Mouse (Mus musculus) heart, embryonic 13.5 days (tissue): Measurements from ENCODE around the gene Cdk5. TPM values are rescaled to one million over a fixed set of nuclear protein-coding genes. Genes with fewer than 3 reads are reported as not detected.

ENCODE experiments used
- ATAC-seq: fragments of 200-750 bp; cut with Nextera tagmentation; 2 replicates; pipeline ENCODE4 v1.8.0; 2017; ENCODE audit warnings: moderate TSS enrichment; ENCODE audit not compliant: insufficient number of reproducible peaks, low FRiP score, low TSS enrichment; ENCODE audit errors: extremely low read depth
- H3K27ac ChIP-seq: fragments of 300-500 bp; sonication (generic); replicated peaks from 2 replicates; pipeline ENCODE4 v1.5.1; 2015; ENCODE audit warnings: moderate library complexity, mild to moderate bottlenecking, inconsistent platforms
- H3K27me3 ChIP-seq: fragments of 300-500 bp; sonication (generic); replicated peaks from 2 replicates; pipeline ENCODE4 v1.6.1; 2015; ENCODE audit warnings: mild to moderate bottlenecking, inconsistent platforms
- H3K36me3 ChIP-seq: fragments of 300-500 bp; sonication (generic); 2 replicates; pipeline ENCODE4 v1.6.1; 2015; ENCODE audit warnings: mild to moderate bottlenecking, inconsistent platforms
- H3K4me1 ChIP-seq: fragments of 300-500 bp; sonication (generic); 2 replicates; pipeline ENCODE4 v1.6.1; 2015; ENCODE audit warnings: inconsistent platforms
- H3K4me2 ChIP-seq: fragments of 300-500 bp; sonication (generic); 2 replicates; pipeline ENCODE4 v1.6.1; 2015; ENCODE audit warnings: inconsistent platforms, mild to moderate bottlenecking, moderate library complexity
- H3K4me3 ChIP-seq: fragments of 300-500 bp; sonication (generic); 2 replicates; pipeline ENCODE4 v1.5.1; 2015; ENCODE audit warnings: moderate library complexity, mild to moderate bottlenecking, inconsistent platforms
- H3K9ac ChIP-seq: fragments of 300-500 bp; sonication (generic); 2 replicates; pipeline ENCODE4 v1.6.1; 2015; ENCODE audit warnings: inconsistent platforms, mild to moderate bottlenecking, moderate library complexity
- H3K9me3 ChIP-seq: fragments of 300-500 bp; sonication (generic); 2 replicates; pipeline ENCODE4 v1.6.1; 2016; ENCODE audit warnings: inconsistent platforms
- WGBS: fragments of 180-500 bp; shearing (Covaris S2); methylation state at CpG from one replicate; pipeline ENCODE4 v1.1.7; 2015; ENCODE audit warnings: mixed read lengths; 5-methylcytosine and 5-hydroxymethylcytosine counted together
- polyA plus RNA-seq: library from polyadenylated mRNA; unstranded; fragments of >200 nt; fragmentation: Nextera tagmentation; extraction: Ambion mirVana; gene quantifications from 2 replicates; pipeline ENCODE4 v1.2.1, GENCODE M21; 2015

The Cdk5 gene
- 25.8 and 28.7 TPM in 2 replicates for polyA plus RNA-seq

DNA sequence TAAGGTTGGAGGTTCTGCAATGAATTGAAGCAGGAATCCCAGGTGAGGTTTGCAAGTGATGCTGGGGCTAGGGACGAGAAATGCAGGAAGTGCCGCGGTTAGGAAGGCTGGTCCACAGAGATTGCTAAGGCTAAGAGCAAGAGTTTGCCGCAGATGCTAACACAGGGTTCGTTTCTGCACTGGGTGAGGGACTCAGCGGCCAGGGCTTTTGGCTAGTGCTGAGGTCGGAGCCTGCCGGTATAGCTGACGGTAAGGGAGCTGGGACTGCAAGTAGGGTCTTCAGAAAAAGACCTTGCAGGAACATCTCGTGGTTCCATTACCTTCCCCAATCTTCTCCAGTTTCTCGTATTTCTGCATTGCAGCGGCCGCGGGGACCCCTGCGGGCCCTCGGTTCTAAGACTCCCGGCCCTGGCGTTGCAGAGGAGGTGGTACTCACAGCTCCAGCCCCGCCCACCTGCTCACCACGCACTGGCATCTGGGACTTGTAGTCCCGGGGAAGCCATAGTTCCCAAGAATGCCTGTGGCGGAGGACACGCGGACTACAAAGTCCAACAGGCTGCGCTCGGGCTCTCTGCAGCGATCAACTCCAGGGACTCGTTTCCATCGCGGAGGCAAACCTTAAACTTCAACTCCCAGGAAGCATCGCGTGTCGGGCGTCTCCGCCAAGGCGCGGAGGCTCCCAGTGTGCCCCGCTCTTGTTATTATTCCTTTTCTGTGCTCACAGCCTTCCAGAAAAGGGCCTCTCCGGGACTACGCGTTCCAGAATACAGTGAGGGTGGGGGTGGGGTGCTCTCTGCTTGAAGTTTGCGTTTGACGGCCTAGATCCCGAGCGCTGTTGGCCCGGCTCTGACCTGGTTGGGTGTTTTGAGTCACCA, at the start of gene Cdk5, which contains the start of gene Slc4a2:
Cdk5 (minus strand) TSS at position 402 of the 875 bp plus-strand sequence.
Slc4a2 (plus strand) TSS at position 709 of the 875 bp plus-strand sequence.
- ATAC-seq = peak; percentile 89
- H3K4me3 ChIP-seq = peak within 1 kb of the TSS; percentile 81
- peaks cover 44% of the 10 kb centered on the region for H3K4me1 ChIP-seq
- WGBS = under 1% methylated on average over 46 of the region's 46 CpGs
- peaks cover 37% of the 10 kb centered on the region for H3K36me3 ChIP-seq
- no peaks in the 10 kb centered on the region for H3K27me3 ChIP-seq
- peak within 1 kb of the TSS; percentile 91 for H3K9ac ChIP-seq
- H3K9me3 ChIP-seq = no peaks in the 10 kb centered on the region
- H3K4me2 ChIP-seq = peak within 1 kb of the TSS; percentile 96
- H3K27ac ChIP-seq = peak within 1 kb of the TSS; percentile 97

DNA sequence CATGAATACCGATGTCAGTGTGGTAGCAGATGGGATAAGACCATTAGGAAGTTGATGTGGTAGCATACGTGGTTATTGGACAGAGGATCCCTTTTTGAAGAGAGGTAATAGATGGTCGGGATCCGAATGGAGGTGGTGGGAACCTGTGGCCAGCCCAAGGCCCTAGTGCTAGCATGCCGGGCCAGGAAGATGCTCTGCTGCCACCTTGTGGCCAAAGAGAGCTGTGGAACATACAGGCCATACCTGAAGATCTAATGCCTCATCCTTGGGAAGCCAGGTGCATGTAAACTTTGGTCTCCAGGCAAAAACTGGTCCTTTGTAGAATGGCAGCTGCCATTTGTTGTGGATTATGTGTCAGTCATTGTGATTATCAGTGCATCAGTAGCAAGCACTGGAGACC, 47.3 kb upstream of the Cdk5 start:
- H3K4me1 ChIP-seq = peaks cover 59% of the 10 kb centered on the region
- H3K9me3 ChIP-seq = no peaks in the 10 kb centered on the region
- no peaks in the 10 kb centered on the region for H3K36me3 ChIP-seq
- H3K27ac ChIP-seq = no peak overlapping the region
- H3K4me3 ChIP-seq = no peak overlapping the region
- no peak overlapping the region for H3K9ac ChIP-seq
- peaks cover 16% of the 10 kb centered on the region for H3K27me3 ChIP-seq
- H3K4me2 ChIP-seq = no peak overlapping the region
- WGBS = 10% methylated on average over 5 of the region's 5 CpGs
- ATAC-seq = no peak

DNA sequence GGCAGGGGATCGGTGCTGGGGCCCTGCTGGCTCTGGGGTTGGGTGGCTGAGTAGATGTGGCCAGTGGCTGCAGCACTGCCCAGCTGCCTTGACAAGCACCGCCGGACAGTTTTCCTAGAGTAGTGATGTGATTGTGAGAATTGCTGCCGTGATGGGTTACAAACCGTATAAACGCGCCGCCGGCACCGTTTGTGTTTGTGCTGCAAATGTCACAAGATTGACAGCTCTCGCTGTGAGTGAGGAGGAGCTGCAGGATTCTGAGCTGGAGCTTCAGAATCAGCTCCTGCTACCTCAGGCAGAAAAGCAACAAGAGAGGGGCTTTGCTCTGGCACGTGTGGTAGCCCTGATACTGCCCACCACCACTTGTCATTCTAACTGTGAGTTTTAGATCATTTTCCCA, 43.4 kb upstream of the Cdk5 start:
- Histone ChIP-seq H3K36me3 (peaks cover under 1% of the 10 kb centered on the region), H3K9ac (0 out of 2 replicates have a peak overlapping the region, but pooled peaks have one; percentile 26), H3K4me1 (peaks cover 27% of the 10 kb centered on the region), H3K27me3 (no peaks in the 10 kb centered on the region; the same call in 1 of the 2 replicates), H3K4me3 (no peak overlapping the region), H3K9me3 (no peaks in the 10 kb centered on the region), H3K27ac (no peak overlapping the region), H3K4me2 (no peak overlapping the region)
- no peak for ATAC-seq
- WGBS = 56% methylated on average over 12 of the region's 12 CpGs

DNA sequence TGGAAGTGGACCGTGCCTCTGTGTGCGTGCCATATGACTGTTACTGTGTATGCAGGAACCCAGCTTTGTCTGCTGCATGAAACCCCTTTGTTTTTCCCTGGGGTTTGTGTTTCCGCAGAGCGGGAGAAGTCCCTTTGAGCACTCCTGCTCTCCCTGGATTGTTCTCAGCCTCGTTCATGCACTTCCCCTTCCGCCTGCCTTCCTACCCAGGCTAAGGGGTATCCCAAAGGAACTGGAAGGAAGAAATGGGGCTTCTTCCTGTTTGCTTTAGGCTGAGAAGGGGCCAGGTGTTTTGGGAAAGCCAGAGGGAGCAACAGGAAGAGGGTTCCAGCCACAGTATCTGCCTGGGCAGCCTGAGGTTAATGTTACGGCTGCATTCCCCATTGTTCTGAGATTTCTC, 32.3 kb upstream of the Cdk5 start:
- H3K9ac ChIP-seq = peak overlapping the region; percentile 60; the same call in 1 of the 2 replicates
- no peaks in the 10 kb centered on the region for H3K9me3 ChIP-seq
- H3K27me3 ChIP-seq = no peaks in the 10 kb centered on the region
- H3K4me3 ChIP-seq = 0 out of 2 replicates have a peak overlapping the region, but pooled peaks have one; percentile 8
- 63% methylated on average over 7 of the region's 7 CpGs for WGBS
- H3K27ac ChIP-seq = peak overlapping the region; percentile 71
- ATAC-seq = no peak
- H3K36me3 ChIP-seq = peaks cover 25% of the 10 kb centered on the region
- H3K4me2 ChIP-seq = peak overlapping the region; percentile 98
- peaks cover 46% of the 10 kb centered on the region for H3K4me1 ChIP-seq

DNA sequence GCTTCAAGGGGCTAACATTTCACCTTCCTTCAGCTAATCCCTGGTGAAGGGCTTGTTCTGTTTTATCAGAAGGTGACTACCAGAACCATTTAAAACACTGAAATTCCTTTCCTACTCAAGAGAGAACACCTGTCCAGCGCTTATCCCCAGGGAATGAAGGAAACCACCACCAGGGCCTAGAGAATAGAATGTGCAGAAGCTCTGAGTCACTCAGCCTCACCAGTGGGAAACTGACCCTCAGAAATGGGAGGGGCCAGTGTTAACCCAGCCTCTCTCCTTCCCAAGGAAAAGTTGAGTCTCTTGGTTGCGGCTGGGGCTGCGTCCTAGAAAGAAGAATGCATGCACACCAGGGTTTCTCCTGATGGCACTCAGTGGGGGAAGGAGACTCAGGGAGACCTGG, 31.7 kb upstream of the Cdk5 start:
- WGBS = 61% methylated on average over 3 of the region's 3 CpGs
- no peak for ATAC-seq
- Histone ChIP-seq H3K9ac (peak overlapping the region; percentile 34), H3K4me1 (peaks cover 46% of the 10 kb centered on the region), H3K27me3 (no peaks in the 10 kb centered on the region; the same call in 1 of the 2 replicates), H3K27ac (peak overlapping the region; percentile 71), H3K4me3 (0 out of 2 replicates have a peak overlapping the region, but pooled peaks have one; percentile 8), H3K4me2 (peak overlapping the region; percentile 98), H3K36me3 (peaks cover 21% of the 10 kb centered on the region), H3K9me3 (no peaks in the 10 kb centered on the region)

DNA sequence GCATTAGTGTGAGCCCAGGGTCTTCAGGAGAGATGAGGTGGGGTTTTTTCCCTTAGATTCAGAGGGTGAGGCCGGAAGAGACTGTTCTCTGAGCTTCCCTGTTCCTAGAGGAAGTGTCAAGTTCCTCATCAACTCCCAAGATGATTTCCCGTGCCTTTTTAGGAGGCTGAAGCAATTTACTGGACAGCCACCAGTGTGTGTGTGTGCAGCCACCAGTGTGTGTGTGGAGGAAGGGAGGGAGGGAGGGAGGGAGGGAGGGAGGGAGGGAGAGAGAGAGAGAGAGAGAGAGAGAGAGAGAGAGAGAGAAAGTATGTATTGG, 30.6 kb upstream of the Cdk5 start:
- H3K9me3 ChIP-seq = no peaks in the 10 kb centered on the region
- H3K36me3 ChIP-seq = peaks cover 17% of the 10 kb centered on the region
- 46% methylated on average over 2 of the region's 2 CpGs for WGBS
- no peak for ATAC-seq
- peak overlapping the region; percentile 90 for H3K4me3 ChIP-seq
- H3K9ac ChIP-seq = peak overlapping the region; percentile 99
- peak overlapping the region; percentile 98 for H3K4me2 ChIP-seq
- no peak overlapping the region; the same call in 1 of the 2 replicates for H3K27ac ChIP-seq
- peaks cover 46% of the 10 kb centered on the region for H3K4me1 ChIP-seq
- H3K27me3 ChIP-seq = peaks cover under 1% of the 10 kb centered on the region; the same call in 1 of the 2 replicates

DNA sequence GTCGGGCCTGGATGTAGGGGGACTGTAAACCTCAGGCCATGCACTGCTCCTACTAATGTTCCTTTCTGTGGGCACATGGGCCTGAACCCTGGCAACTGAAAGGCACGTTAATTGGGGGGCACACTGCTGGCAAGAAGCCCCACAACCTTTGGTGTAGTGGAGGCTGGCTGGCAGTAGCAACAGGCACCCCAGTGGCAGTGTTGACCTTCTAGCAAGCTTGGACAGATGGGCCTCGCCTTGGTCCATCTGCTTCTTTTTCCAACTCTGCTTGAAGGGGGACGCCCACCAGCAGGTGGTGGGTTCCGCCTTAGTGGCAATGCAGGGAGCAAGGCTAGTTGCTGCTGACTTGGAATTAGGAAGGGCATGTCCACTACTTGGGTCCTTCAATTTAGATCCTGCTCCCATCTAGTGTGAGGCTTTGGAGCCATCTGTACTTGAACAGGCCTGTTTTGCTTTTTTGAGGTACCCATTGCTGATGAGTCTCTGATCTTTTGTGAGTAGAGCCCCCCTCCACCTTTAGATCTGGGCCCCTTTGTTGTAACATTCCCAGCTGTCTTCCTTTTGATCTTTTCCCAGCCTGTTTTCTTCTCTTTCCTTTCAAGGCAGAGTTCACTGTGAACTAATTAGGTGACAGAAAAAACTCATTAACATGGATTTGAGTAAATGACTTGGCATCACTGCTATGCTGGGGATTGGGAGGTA, 30.1 kb upstream of the Cdk5 start:
- peaks cover 5% of the 10 kb centered on the region; the same call in 1 of the 2 replicates for H3K27me3 ChIP-seq
- H3K4me2 ChIP-seq = peak overlapping the region; percentile 98
- no peak for ATAC-seq
- 25% methylated on average over 5 of the region's 5 CpGs for WGBS
- H3K4me1 ChIP-seq = peaks cover 46% of the 10 kb centered on the region
- H3K27ac ChIP-seq = peak overlapping the region; percentile 91
- H3K9ac ChIP-seq = peak overlapping the region; percentile 99
- peak overlapping the region; percentile 90 for H3K4me3 ChIP-seq
- H3K36me3 ChIP-seq = peaks cover 11% of the 10 kb centered on the region
- no peaks in the 10 kb centered on the region for H3K9me3 ChIP-seq

DNA sequence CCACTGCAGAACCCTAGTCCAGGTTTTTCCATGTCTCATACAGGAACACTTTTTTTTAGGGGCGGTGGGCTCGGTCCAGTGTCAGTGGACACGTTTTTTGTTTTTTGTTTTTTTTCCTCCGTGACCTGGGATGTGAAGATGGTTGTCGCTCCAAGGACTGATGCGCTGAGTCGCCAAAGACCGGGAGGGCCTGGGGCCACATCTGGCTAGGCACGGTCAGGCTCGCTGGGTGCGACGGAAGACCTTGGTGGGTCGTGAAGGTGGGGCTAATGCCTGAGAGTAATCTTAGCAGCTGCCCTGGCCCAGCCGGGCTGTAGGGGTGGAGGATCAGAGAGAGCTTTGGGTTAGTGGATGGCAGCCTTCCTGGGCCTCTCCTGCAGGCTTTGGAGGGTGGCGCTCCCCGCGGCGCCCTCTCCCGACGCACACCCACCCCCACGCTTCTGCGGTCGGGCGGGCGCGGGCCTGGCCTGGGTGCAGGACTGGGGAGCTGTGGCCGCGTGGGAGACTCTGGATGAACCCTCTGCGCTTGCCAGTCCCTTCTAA, 29.4 kb upstream of the Cdk5 start:
- Histone ChIP-seq H3K4me1 (peaks cover 51% of the 10 kb centered on the region), H3K36me3 (peaks cover 5% of the 10 kb centered on the region), H3K27me3 (peaks cover 5% of the 10 kb centered on the region; the same call in 1 of the 2 replicates), H3K9ac (peak overlapping the region; percentile 99), H3K9me3 (no peaks in the 10 kb centered on the region), H3K27ac (peak overlapping the region; percentile 91), H3K4me2 (peak overlapping the region; percentile 98), H3K4me3 (peak overlapping the region; percentile 90)
- WGBS = under 1% methylated on average over 29 of the region's 29 CpGs
- no peak for ATAC-seq

DNA sequence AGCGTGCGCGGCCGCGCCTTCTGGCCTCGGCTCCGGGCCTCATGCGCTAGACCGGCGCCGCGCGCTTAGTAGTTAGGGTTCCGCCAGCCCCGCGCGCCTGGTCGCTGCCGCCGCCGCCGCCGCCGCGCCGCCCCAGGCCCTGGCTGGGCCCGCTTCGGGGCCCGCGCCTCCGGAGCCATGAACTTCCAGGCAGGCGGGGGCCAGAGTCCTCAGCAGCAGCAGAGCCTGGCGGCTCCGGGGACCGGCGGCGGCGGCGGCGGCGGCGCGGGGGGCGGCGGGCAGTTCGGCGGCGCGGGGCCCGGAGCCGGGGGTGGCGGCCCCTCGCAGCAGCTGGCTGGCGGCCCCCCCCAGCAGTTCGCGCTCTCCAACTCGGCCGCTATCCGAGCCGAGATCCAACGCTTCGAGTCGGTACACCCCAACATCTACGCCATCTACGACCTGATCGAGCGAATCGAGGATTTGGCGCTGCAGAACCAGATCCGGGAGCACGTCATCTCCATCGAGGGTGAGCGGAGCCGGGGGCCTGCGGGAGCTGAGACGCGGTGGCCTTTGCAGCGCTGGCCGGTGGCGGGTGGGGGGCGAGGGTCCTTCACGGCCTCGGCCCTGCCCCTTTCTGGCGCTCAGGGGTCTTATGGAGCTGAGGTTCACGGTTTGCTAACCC, 28.8 kb upstream of the Cdk5 start, which contains the start of gene Agap3:
Agap3 (plus strand) TSS at position 148 of the 661 bp plus-strand sequence.
- Histone ChIP-seq H3K9me3 (no peaks in the 10 kb centered on the region), H3K4me3 (peak within 1 kb of the TSS; percentile 90), H3K9ac (peak within 1 kb of the TSS; percentile 99), H3K4me2 (peak within 1 kb of the TSS; percentile 98), H3K27ac (peak within 1 kb of the TSS; percentile 91), H3K27me3 (peaks cover 5% of the 10 kb centered on the region; the same call in 1 of the 2 replicates), H3K4me1 (peaks cover 55% of the 10 kb centered on the region), H3K36me3 (no peaks in the 10 kb centered on the region)
- ATAC-seq = no peak; the same call in 1 of the 2 replicates
- under 1% methylated on average over 50 of the region's 85 CpGs for WGBS

DNA sequence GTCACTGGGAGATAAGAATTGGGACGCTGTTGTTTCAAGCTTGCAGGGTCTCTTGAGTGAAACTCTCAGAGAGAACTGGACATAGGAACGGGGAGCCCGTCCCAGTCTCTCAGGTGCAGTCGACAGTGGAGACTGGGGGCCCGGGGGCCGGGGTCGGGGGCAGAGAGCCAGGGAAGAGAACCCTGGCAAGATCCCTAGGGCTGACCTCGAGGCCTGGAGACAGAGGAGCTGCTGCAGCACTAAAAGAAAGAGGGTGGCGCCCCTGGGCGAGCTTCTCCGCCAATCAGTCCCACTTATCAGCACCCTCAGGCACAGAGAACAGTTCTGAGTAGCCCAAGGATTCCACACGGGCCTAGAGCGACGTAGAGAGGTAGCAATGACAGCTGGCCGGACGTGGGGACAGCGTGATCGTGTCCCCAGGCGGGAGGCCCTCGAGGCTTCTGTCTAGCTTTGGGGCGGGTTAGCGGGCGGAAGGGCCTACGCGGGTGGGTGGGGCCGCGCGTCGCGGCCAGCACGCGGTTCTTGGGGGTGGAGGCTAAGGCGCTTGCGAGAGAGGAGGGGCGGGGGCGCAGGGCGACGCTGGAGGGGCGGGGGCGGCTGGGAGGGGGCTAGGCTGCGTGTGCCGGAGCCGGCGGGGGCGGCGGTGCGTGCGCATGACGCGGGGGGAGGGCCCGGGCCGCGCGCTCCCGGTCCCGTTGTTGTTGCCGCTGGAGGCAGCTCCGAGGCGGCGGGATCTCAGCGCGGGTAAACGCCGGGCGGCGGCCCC, 28.1 kb upstream of the Cdk5 start:
- 2% methylated on average over 48 of the region's 66 CpGs for WGBS
- Histone ChIP-seq H3K4me1 (peaks cover 58% of the 10 kb centered on the region), H3K9ac (peak overlapping the region; percentile 99), H3K27me3 (peaks cover 5% of the 10 kb centered on the region; the same call in 1 of the 2 replicates), H3K4me2 (peak overlapping the region; percentile 98), H3K9me3 (no peaks in the 10 kb centered on the region), H3K36me3 (no peaks in the 10 kb centered on the region), H3K27ac (peak overlapping the region; percentile 91), H3K4me3 (peak overlapping the region; percentile 90)
- peak; percentile 62 for ATAC-seq
